Mouse (Mus musculus): Measurements from ENCODE around the gene 4931406P16Rik.
A peak's percentile ranks its signal among the peaks of the same experiment; 100 is the strongest.
"Not testable (repeated sequence)": the region's sequence is repeated elsewhere in the genome, so short reads cannot be mapped to it uniquely, and the experiment has no call there.

Gene 4931406P16Rik

DNA sequence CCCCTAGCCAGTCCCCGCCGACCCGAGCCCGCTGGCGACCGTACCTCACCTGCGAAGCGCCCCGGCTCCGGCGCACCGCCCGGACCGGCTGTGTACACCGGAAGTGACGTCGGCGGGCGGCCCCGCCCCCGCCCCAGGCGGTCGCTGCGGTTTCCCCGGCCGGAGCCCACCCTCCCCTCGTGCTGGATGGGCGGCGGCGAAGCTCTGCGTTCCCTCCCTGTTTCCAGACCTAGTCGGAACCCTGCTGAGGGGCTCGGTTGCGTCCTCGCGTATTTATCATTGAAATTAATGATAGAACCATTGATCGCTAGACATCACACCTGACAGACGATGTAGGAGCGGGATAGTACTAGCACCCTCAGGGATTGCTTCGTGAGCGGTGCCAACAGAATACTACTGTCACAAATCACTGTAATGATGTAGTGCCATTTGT, at the start of gene 4931406P16Rik:
Gene 4931406P16Rik (minus strand): TSS at position 109 of the 433 bp plus-strand sequence.
- DNase-seq (ENCODE audit: low read depth in 1 of 2, low spot score in 2 of 2): peak; percentile 21 to 55

DNA sequence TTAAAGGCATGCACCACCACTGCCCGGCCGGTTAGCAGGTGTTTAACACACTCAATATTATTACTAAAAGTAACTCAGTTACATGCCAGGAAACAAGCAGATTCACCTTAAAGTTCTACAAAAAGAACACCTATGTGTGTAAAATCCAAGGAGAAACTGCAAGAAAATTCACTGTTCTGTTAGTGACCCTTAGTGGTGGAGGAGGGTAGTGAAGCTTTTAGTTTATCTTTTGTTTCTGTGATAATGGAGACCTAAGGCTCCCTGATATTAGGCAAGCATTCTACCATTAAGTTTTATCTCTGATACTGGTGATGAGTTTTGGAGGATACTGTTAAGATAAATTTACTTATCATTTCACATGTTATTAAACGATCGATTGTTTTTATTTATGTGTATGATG, 42.3 kb upstream of the 4931406P16Rik start:
- no peak for DNase-seq (ENCODE audit: low read depth in 1 of 2, low spot score in 2 of 2)

DNA sequence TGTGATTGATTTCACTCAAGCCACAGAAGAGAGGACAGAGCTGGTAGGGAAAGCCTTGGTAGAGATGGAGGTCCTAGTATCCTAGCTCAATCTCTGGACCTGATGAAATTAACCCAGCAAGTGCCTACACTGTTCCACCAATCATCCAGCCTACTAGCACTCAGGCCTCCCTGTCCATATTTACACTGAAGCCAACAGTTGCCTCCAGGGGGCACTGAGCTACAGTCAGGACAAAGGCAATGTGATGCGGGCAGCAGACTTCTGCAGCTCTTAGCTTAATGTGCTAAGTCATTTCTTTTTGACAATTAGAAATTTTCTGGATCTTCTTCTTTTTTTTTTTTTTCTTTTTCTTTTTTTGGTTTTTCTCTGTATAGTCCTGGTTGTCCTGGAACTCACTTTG, 38.6 kb upstream of the 4931406P16Rik start:
- no peak for DNase-seq (ENCODE audit: low read depth in 1 of 2, low spot score in 2 of 2)

DNA sequence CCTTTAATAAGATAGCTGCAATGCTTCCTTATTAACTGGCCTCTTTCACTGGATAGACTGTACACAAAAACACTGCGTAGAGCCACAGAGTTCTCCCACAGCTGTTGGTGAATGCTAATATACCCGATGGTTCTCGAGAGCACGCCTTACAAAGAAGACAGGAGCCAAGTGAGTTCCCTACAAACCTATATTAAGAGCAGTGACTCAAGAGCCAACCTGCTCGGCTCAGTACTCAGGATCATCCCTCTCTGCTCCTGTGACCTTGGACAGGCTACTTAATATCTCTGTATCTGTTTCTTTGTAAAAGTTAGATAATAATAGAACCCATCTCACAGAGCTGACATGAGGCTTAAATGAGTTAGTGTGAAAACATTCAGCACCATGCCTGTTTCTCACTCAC, 36.8 kb upstream of the 4931406P16Rik start:
- DNase-seq (ENCODE audit: low read depth in 1 of 2, low spot score in 2 of 2): no peak

DNA sequence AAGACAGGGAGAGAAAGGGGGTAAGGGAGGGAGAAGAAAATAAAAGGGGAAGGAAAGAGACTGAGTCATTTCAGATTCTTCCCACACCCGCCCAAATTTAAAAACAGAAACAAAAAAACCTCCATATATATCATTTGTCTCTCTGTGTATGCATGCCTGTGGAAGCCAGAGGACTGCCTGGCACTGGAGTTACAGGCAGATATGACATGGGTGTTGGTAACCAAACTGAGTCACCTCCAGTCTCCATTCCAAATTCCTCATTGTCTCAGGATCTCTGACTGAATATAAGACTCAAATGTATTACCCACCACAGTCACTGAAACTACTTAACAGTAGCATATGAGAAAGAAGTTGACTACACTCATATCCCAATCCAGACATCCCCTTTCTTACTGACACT, 34.7 kb upstream of the 4931406P16Rik start:
- no peak for DNase-seq (ENCODE audit: low read depth in 1 of 2, low spot score in 2 of 2)

DNA sequence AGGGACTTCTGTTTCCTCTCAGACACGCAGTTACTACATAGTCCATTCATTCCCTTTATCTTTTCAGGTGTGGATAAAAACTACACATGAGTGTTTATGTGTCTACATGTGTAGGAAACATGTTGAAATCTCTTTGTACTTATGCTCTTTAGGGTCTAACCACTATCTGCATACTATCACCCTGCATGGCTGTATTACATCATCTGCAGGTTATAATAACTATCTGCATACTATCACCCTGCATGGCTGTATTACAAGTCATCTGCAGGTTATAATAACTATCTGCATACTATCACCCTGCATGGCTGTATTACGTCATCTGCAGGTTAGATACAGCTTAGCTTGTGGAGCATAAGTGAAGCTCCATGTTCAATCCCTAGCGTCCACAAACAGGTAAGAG, 33.7 kb upstream of the 4931406P16Rik start:
- DNase-seq (ENCODE audit: low read depth in 1 of 2, low spot score in 2 of 2): no peak

DNA sequence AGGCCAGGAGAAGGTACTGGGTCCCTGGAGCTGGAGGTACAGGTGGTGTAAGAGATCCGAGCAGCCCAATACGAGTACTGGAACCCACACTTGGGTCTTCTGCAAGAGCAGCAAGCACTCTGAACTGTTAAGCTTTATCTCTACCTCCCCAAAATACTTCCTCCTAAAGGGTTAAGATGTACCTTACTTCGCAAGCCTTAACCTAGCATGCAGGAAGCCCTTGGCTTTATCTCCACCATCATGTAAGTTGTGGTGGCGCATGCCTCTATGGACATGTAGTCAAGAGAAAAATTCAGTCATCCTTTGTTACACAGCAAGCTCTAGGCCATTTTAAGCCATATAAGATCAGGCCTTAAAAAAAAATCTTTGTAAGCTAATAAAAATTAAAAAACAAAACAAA, 33.2 kb upstream of the 4931406P16Rik start:
- no peak for DNase-seq (ENCODE audit: low read depth in 1 of 2, low spot score in 2 of 2)

DNA sequence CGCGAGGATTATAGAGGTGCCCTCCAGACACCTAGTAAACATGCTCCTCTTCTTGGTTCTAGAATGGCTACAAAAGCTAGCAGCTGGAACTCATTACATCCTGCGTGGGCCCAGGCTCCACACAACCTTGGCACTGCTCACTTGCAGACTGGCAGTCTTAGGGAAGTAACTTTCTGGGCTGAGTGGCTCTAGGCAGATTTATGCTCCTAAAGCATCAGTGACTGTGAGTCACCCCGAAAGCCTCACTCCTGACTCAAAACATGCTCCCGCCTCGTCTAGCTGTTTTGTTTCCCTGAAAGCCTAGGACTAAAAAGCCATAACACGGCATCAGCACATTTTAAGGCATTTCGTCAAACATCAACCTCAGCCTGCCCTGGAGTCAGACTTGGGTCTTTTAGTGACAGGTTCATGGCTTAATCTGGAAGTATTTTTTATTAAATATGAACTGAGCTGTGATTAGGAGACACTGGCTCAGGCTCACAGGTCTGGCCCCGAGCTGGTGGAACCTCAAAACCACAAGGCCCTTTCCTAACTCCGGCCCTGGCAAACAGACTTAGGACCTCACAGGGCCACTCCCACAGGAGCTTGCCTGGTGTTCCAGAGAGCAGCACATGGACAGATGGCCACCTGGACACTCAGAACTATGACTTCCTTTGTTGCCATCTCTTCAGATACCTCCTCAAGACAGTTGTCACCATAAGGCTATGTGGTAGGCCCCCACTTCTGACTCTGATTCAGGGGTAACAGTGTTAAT, 28.9 kb upstream of the 4931406P16Rik start:
- no peak for DNase-seq (ENCODE audit: low read depth in 1 of 2, low spot score in 2 of 2)

DNA sequence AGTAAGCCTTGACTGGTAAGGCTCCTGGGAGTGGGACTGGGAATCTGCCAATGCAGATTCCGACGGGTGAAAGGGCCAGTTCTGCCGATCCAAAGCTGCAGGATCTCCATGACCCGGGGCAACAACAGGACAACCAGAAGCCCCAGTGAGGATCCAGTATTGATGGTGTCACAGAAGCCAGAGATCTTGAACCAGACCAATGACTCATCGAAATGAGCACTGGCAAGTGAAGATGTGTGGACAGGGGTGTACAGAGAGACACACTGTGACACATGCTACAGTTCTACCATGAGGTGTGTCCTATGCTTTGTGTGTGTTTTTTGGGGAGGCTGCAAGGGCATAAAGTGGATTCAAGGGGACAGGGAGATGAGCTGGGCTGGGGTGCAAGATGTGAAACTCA, 27.5 kb upstream of the 4931406P16Rik start:
- DNase-seq (ENCODE audit: low read depth in 1 of 2, low spot score in 2 of 2): no peak

DNA sequence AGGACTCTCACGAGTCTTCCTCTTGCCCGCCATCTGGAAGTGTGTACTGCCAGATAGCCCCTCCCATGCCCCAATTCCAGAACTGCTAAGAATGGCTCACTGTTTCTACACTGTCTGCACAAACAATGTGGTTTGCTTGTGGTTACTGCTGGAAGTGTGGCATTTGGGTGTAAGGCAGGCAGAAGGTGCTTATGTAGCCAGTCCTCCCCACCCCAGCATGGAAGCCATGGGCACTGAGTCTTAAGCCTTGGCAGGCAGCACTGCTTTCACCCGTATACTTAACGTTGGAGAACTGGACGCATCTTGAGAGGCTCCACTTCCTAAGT, 25.8 kb upstream of the 4931406P16Rik start:
- no peak for DNase-seq (ENCODE audit: low read depth in 1 of 2, low spot score in 2 of 2)

DNA sequence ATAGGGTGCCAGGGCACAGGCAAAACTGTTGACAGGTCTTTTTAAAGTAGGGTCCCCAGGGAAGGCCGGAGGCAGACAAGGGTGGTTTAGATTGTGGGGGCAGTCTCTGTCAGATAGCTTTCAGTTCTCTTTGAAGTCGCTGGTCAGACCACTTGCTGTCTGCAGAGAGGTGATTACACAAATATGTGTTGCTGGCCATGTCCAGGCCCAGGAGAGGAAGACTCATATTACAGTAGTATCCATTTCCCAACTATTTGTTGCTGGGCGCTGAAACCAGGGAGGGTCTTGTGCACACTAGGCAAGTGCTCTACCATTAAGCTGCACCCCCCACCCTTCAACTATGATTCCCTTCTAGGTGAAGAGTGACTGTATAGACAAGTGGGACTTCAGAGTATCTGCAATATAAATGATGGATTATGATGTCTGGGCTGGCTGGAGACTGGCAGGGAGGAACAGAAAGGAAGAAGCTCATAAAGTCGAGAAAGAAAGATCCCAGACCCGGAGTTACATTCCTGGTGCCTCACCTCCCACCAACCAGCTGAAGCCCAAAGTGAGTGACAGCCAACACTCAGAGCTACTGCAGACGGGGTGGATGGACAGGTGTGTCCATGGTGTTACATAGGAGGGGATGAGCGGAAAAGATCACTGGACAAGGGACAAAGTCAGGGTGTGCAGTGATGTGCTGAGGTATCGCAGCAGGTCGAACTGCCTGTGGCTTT, 25.3 kb upstream of the 4931406P16Rik start:
- DNase-seq (ENCODE audit: low read depth in 1 of 2, low spot score in 2 of 2): no peak

DNA sequence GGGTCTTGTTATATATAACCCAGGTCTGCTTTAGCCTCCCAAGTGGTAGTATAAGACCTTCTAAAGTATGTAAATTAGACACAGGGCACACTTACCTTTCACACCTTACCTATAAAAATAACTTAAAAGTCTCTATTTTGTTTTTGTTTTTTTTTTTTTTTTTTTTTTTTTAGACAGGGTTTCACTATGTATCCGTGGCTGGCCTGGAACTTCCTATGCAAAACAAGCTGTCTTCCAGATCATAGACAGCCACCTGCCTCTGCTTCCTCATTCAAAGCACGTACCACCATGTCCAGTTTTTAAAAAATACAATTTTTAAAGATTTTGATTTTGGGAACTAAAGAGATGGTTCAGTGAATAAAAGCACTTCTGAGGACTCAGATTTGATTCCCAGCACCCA, 23.9 kb upstream of the 4931406P16Rik start:
- no peak for DNase-seq (ENCODE audit: low read depth in 1 of 2, low spot score in 2 of 2)

DNA sequence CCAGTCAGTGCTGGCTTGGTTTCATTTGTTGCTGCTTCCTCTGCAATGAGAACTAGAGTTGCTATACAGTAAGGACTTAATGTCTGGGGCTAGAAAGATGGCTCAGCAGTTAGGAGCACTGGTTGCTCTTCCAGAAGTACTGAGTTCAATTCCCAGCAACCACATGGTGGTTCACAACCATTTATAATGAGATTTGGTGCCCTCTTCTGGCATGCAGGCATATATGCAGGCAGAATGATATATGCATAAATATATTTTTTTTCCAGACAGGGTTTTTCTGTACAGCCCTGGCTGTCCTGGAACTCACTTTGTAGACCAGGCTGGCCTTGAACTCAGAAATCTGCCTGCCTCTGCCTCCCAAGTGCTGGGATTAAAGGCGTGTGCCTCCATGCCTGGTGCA, 23.2 kb upstream of the 4931406P16Rik start:
- not testable (repeated sequence) for DNase-seq (ENCODE audit: low read depth in 1 of 2, low spot score in 2 of 2)

DNA sequence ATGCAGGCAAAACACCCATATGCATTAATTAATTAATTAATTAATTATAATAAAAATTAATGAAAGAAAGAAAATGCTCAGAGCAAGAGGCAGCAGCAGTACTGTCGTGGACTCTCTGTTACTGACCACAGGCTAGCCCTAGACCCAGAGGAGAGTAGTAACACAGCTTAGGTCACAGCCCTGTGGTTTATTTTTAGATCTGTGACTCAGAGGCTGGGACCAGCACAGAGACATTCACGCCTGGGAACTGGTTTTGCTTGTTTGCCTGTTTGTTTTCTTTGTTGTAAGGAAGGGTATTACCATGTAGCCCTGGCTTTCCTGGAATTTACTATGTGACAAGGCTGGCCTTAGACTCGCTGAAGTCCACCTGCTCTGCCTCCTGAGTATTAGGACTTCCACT, 14.1 kb upstream of the 4931406P16Rik start:
- no peak for DNase-seq (ENCODE audit: low read depth in 1 of 2, low spot score in 2 of 2)

DNA sequence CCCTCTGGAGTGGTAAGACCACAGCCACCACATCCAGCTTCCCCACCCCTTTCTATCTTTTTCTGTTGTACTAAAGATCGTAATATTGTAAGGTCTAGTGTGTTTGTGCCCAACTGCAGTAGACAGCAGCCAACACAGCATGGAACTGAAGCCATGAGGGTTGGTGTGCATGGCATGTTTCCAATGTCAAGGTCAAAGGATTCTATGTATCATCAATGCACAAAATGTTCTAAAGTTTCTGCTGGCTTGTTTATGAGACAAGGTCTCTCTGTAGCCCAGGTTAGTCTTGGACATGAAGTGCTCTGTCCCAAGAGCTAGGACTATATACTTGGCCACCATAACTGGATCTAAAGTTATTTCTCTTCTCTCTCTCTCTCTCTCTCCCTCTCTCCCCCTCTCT, 11.5 kb upstream of the 4931406P16Rik start:
- no peak for DNase-seq (ENCODE audit: low read depth in 1 of 2, low spot score in 2 of 2)

DNA sequence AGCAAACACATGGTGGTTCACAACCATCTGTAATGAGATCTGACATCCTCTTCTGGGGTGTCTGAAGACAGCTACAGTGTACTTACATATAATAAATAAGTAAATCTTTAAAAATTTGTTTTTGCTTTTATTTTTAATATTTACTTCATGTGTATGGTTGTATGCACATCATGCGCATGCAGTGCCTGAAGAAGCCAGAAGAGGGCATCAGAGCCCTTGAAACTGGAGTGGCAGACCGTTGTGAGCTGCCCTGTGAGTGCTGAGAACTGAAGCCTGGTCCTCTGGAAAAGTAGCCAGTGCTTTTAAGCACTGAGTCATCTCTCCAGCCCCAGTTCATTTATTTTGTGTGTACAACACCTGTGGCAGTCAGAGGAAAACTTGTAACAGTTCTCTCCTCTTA, 10.7 kb upstream of the 4931406P16Rik start:
- no peak for DNase-seq (ENCODE audit: low read depth in 1 of 2, low spot score in 2 of 2)

DNA sequence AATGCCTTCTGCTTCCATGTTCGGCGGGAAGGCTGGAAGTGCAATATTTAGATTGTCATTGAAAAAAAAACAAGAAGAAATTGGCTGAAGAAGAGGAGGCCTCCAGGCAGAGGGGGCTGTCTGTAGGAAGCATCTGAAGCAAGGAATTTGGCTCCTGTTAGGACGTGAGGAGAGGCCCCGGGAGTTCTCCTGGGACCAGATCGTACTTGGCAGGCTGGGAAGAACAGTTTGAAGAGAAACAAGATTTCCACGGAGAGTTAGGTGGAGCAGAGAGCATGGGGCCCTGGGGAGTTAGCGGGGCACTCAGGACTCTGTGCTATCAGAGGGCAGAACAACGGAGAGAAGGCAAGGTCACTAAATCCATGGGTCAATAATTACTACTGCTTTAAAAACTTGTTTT, 10.0 kb upstream of the 4931406P16Rik start:
- DNase-seq (ENCODE audit: low read depth in 1 of 2, low spot score in 2 of 2): no peak

DNA sequence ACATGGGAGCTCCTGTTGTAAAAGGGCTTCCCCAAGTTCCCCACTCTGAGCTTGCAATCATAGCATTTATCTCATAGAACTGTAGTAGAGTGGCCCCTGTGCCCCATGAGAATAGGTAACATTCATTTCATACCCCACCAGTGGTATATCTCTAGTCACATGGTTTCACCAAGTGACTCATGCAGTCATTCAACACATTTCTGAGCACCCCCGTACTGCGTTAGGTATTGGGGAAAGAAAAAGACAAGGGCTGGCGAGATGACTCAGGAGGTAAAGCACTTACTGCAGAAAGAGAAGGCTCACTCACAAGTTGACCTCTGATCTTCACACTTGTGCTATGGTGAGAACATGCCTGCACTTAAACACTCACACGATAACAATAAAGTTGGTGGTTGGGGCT, 8.6 kb upstream of the 4931406P16Rik start:
- DNase-seq (ENCODE audit: low read depth in 1 of 2, low spot score in 2 of 2): no peak

DNA sequence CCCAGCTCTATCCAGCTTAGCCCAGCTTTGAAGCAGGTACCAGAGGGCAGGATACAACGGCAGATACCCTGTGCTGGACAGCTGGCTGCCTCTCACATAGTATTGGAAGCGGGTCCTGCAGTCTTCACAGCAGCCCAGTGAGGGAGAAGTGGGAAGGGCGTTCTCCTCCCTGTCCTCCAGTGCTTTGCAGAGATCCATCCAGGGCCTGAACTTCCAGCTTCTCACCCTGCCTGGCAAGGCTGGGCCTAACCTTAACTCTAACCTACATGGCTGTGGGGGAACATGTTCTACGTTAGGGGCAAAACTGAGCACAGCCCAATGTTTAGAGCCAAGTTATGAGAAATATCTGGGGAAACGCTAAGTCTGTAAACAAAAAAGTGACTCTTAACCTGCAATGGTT, 7.8 kb upstream of the 4931406P16Rik start:
- no peak for DNase-seq (ENCODE audit: low read depth in 1 of 2, low spot score in 2 of 2)

DNA sequence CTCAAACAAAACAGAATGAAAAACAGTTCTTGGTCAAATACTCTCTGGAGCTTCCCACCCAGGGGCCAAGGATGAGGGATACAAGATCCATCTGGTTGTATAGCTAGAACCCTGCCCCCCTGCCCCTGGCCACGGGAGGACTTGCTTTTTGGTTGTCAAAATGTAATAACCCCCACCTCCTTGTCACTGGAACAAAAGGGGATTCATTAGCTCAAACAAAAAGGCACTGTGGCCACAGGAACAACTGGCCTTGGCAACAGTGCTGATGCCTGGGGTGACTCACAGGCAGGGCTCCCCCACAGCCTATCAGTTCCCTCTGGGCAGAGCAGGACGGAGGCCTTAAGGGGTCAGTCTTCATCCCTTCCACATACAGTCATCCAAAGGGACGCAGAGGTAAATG, 6.6 kb upstream of the 4931406P16Rik start:
- no peak for DNase-seq (ENCODE audit: low read depth in 1 of 2, low spot score in 2 of 2)

DNA sequence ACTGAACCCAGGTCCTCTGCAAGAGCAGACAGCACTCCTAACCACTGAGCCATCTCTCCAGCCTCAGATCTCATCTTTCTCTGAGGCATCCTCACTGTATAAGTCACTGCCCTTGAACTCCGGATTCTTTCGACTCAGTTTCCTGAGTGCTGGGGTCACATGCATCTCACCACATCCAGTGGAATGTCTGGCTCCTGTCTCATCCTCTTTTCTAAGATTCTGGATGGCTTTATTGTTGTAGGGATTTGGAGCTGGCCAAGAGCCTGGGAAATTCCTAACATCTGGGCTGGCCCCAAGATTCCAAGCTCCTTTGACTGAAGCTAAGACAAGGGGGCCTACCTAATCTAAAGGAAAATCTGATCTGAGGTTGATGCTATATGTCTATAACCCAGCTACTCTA, 5.8 kb upstream of the 4931406P16Rik start:
- no peak for DNase-seq (ENCODE audit: low read depth in 1 of 2, low spot score in 2 of 2)

DNA sequence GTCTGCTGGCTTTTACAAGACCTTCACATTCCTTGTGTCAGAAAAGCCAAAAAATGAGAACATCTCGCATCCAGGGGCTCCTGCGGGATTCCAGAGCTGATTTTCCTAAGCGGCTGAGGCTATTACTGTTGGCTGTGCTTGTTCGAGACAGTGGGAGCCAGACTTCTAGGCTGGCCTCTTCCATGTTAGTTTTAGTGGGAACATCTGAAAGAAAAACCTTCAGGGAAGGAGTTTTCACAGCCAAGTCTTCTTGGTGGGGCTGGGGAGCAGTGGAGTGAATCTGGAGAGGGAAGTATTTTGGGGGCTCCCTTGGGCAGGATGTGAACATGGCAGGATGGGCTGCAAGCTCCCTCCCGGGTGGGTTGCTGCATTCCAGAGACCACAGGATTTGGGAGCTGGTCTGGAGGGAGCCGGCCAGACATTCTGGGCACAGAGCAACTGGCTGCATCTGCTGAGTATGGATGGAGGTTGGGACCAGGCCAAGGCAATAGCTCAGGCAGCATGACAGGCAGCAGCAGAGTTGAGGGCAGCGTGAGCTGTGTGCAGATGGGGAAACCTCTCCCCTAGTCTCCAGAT, 4.6 kb upstream of the 4931406P16Rik start:
- DNase-seq (ENCODE audit: low read depth in 1 of 2, low spot score in 2 of 2): no peak
